Mouse (Mus musculus): ENCODE measurements at regions not wholly inside any gene's neighbourhood (a gene's known extent, or its start where the extent isn't known, plus 50 kb on each side); places are given as distances from the start of the nearest gene placed in this dataset.

- TF ChIP-seq CTCF (IDR thresholded peaks at IDR 0.05; ENCODE audit: extremely low read depth, insufficient read depth, low read length) = no peak
- TF ChIP-seq POLR2A (IDR thresholded peaks at IDR 0.05; ENCODE audit: extremely low read depth, insufficient read depth, low read length) = no peak
Observed at GRCm38 (mm10) chr12:107759291-107759690, 244.1 kb downstream of the Bcl11b start.

Measured in cortical plate, adult 2 months (tissue).